Mouse (Mus musculus): ENCODE measurements around the gene R3hdm1. TPM values are rescaled to one million over a fixed set of nuclear protein-coding genes. Genes with fewer than 3 reads are reported as not detected.
"Not testable (repeated sequence)": the region's sequence is repeated elsewhere in the genome, so short reads cannot be mapped to it uniquely, and the experiment has no call there.

The R3hdm1 gene
- total and polyA plus RNA-seq, 3 experiments: 17.8 to 75.7 (median 33.9) TPM

GRCm38 (mm10) chr1:128120913-128121627, 18.0 kb downstream of the R3hdm1 start:
- in situ Hi-C loops (cut with MboI; ENCODE audit: low pct_ligation_motif_present, low pct_unique_long_range_greater_than_20kb, low sequenced_read_pairs): no loop called here

GRCm38 (mm10) chr1:128136222-128136621, 33.1 kb downstream of the R3hdm1 start:
- DNase-seq (ENCODE audit: extremely low read depth); dilution Hi-C loops (cut with MboI; ENCODE audit: extremely low pct_ligation_motif_present, extremely low pct_unique_long_range_greater_than_20kb, low sequenced_read_pairs): not testable (repeated sequence)

More at GRCm38 (mm10) chr1:128120913-128121627, 18.0 kb downstream of the R3hdm1 start:
- H3K27me3 ChIP-seq (replicated peaks): no peaks in the 10 kb centered on the region
- DNase-seq (ENCODE audit: extremely low read depth): no peak
- H3K9me3 ChIP-seq (replicated peaks; ENCODE audit: low read length): peaks cover 10% of the 10 kb centered on the region
- H3K4me2 ChIP-seq (ENCODE audit: insufficient read depth, low read depth, poor library complexity, severe bottlenecking): no peak overlapping the region
- no peak for TF ChIP-seq ZMIZ1 (IDR thresholded peaks at IDR 0.05; ENCODE audit: low read depth, low read length)
- no peak for TF ChIP-seq MEF2A (IDR thresholded peaks at IDR 0.05; ENCODE audit: borderline replicate concordance, low read depth, low read length)
- no peak for TF ChIP-seq PAX5 (IDR thresholded peaks at IDR 0.05; ENCODE audit: low read length)
- no peak for TF ChIP-seq USF2 (conservative IDR thresholded peaks at IDR 0.05; ENCODE audit: low read depth, low read length)
- TF ChIP-seq BHLHE40 (IDR thresholded peaks at IDR 0.05; ENCODE audit: low read depth, low read length): no peak
- TF ChIP-seq POLR2A (IDR thresholded peaks at IDR 0.05; ENCODE audit: low read depth, low read length): no peak
- TF ChIP-seq CHD2 (IDR thresholded peaks at IDR 0.05; ENCODE audit: low read length): no peak
- TF ChIP-seq SIN3A (IDR thresholded peaks at IDR 0.05; ENCODE audit: low read length): no peak
- TF ChIP-seq JUN (IDR thresholded peaks at IDR 0.05; ENCODE audit: insufficient read depth, low read depth, low read length): no peak
- H3K4me1 ChIP-seq (ENCODE audit: control insufficient read depth in 1 of 2, insufficient read depth in 2 of 2): peaks cover 0 to 4% of the 10 kb centered on the region in 2 experiments; a peak in 1 of 4 replicates
- H3K79me2 ChIP-seq (replicated peaks; ENCODE audit: control insufficient read depth, extremely low read depth, insufficient read depth, poor library complexity, severe bottlenecking): peaks cover 12% of the 10 kb centered on the region
- H3K4me3 ChIP-seq (replicated peaks in 1 of 3; ENCODE audit: low read depth in 2 of 3, low read length in 2 of 3, poor library complexity in 1 of 3): no peak overlapping the region
- peaks cover 0 to 21% of the 10 kb centered on the region in 2 experiments for H3K36me3 ChIP-seq (replicated peaks in 1 of 2; ENCODE audit: control insufficient read depth in 1 of 2, insufficient read depth in 1 of 2, low read length in 1 of 2)
- dilution Hi-C loops (cut with MboI; ENCODE audit: extremely low pct_ligation_motif_present, extremely low pct_unique_long_range_greater_than_20kb, low sequenced_read_pairs): no loop called here
- no peak overlapping the region for H3K9ac ChIP-seq (ENCODE audit: insufficient read depth, low read depth)
- no peak overlapping the region for H3K27ac ChIP-seq (ENCODE audit: insufficient read depth, low read depth)

GRCm38 (mm10) chr1:128141039-128141438, 37.9 kb downstream of the R3hdm1 start:
- no peak overlapping the region for H3K4me2 ChIP-seq (ENCODE audit: insufficient read depth, low read depth, poor library complexity, severe bottlenecking)
- H3K9me3 ChIP-seq (replicated peaks; ENCODE audit: low read length): no peaks in the 10 kb centered on the region
- dilution Hi-C loops (cut with MboI; ENCODE audit: extremely low pct_ligation_motif_present, extremely low pct_unique_long_range_greater_than_20kb, low sequenced_read_pairs) (no loop called here), in situ Hi-C loops (cut with MboI; ENCODE audit: low pct_ligation_motif_present, low pct_unique_long_range_greater_than_20kb, low sequenced_read_pairs) (no loop called here)
- no peaks in the 10 kb centered on the region for H3K27me3 ChIP-seq (replicated peaks)
- no peaks in the 10 kb centered on the region for H3K4me1 ChIP-seq (ENCODE audit: control insufficient read depth in 1 of 2, insufficient read depth in 2 of 2)
- peak; percentile 16 for DNase-seq (ENCODE audit: extremely low read depth)
- no peak overlapping the region for H3K27ac ChIP-seq (ENCODE audit: insufficient read depth, low read depth)
- no peak for TF ChIP-seq IRF4 (IDR thresholded peaks at IDR 0.05; ENCODE audit: low read depth, low read length)
- no peak for TF ChIP-seq CHD2 (IDR thresholded peaks at IDR 0.05; ENCODE audit: low read length)
- no peak for TF ChIP-seq RCOR1 (conservative IDR thresholded peaks at IDR 0.05; ENCODE audit: low read depth, low read length)
- TF ChIP-seq RAD21 (IDR thresholded peaks at IDR 0.05; ENCODE audit: low read depth, low read length): peak; percentile 71
- TF ChIP-seq CTCF (conservative IDR thresholded peaks at IDR 0.05 in 1 of 2, IDR thresholded peaks at IDR 0.05 in 1 of 2; ENCODE audit: low read depth in 2 of 2, low read length in 2 of 2): peak in 1 of 2 experiments; percentile 63; a peak in 2 of 4 replicates
- TF ChIP-seq SMC3 (IDR thresholded peaks at IDR 0.05; ENCODE audit: low read depth, low read length): peak; percentile 36
- no peak overlapping the region for H3K4me3 ChIP-seq (replicated peaks in 1 of 3; ENCODE audit: low read depth in 2 of 3, low read length in 2 of 3, poor library complexity in 1 of 3)
- peaks cover 0 to 5% of the 10 kb centered on the region in 2 experiments for H3K36me3 ChIP-seq (replicated peaks in 1 of 2; ENCODE audit: control insufficient read depth in 1 of 2, insufficient read depth in 1 of 2, low read length in 1 of 2)
- 0 out of 2 replicates have a peak, but pooled peaks cover 2% of the 10 kb centered on the region for H3K79me2 ChIP-seq (replicated peaks; ENCODE audit: control insufficient read depth, extremely low read depth, insufficient read depth, poor library complexity, severe bottlenecking)
- H3K9ac ChIP-seq (ENCODE audit: insufficient read depth, low read depth): no peak overlapping the region

More at GRCm38 (mm10) chr1:128136222-128136621, 33.1 kb downstream of the R3hdm1 start:
- H3K4me1 ChIP-seq (ENCODE audit: control insufficient read depth in 1 of 2, insufficient read depth in 2 of 2); H3K9ac ChIP-seq (ENCODE audit: insufficient read depth, low read depth); H3K4me3 ChIP-seq (replicated peaks in 1 of 3; ENCODE audit: low read depth in 2 of 3, low read length in 2 of 3, poor library complexity in 1 of 3); H3K27ac ChIP-seq (ENCODE audit: insufficient read depth, low read depth); H3K36me3 ChIP-seq (replicated peaks in 1 of 2; ENCODE audit: control insufficient read depth in 1 of 2, insufficient read depth in 1 of 2, low read length in 1 of 2); in situ Hi-C loops (cut with MboI; ENCODE audit: low pct_ligation_motif_present, low pct_unique_long_range_greater_than_20kb, low sequenced_read_pairs); H3K4me2 ChIP-seq (ENCODE audit: insufficient read depth, low read depth, poor library complexity, severe bottlenecking); H3K9me3 ChIP-seq (replicated peaks; ENCODE audit: low read length); H3K27me3 ChIP-seq (replicated peaks): not testable (repeated sequence)
- peaks cover 13% of the 10 kb centered on the region; the same call in 1 of the 2 replicates for H3K79me2 ChIP-seq (replicated peaks; ENCODE audit: control insufficient read depth, extremely low read depth, insufficient read depth, poor library complexity, severe bottlenecking)
